Mouse (Mus musculus): ENCODE results near the gene Poc1b.

The Poc1b gene

GRCm38 (mm10) chr10:99106703-99107631, at the start of gene Poc1b:
Gene Poc1b (plus strand): TSS chr10:99107036.
- peak; percentile 82 for DNase-seq

- no peak for DNase-seq
Measured at GRCm38 (mm10) chr10:99060588-99060987, 46.2 kb upstream of the Poc1b start.

DNA sequence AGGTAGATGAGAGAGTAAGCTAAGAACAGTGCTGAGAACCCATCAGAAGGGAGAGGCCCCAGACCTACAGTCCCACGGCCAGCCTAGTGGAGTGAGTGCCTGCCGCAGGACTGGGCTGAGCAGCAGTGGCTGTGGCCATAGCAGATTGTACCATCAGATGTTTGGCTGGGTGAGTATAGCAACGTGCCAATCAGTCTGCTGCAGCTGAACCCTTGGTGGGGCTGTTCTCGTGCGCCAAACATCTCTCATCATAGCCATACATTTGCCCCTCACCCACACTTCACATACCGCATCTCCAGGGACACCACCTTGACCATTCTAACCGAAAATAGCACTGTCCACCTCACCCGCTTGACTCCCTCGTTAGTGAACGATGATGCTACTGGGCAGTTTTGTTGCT, 45.4 kb upstream of the Poc1b start:
- DNase-seq: no peak

- peak; percentile 12 for DNase-seq
Measured at GRCm38 (mm10) chr10:99062546-99062945, 44.3 kb upstream of the Poc1b start.

DNA sequence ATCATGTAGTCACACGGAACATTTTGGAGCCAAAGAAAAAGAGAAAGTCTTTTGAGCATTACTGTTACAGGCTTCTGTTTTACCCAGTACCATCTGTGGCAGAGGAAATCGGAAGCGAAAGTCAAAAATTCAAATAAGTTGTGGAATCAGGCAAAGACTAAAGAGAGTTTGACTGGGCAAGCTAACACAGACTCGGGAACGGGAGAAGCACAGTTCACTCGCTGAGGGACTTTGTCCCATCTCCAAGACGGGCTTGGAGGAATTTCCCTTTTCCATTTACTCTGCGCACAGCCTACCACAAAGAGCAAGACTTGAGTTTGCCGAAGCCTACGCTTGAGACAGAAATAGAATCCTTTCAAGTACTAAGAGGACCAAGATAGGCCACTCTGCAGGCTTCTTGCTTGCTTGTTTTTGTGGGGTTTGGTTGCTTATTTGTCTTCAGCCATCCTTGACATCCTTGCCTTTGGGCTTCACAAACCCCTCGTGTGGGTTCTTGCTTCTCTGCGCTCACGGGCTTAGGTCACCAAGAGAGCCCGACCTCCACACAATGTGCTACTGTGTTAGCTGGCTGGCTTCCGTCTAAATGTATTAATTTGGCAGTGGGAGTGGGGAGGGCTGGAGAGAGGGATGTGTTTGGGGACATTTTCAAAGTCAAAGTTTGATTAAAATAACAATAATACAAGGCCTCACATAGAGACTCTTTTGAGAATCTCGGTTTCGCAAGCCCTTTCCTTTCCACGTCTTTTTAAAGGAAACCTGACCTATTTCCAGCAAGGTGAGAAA, 30.5 kb upstream of the Poc1b start:
- no peak for DNase-seq

DNA sequence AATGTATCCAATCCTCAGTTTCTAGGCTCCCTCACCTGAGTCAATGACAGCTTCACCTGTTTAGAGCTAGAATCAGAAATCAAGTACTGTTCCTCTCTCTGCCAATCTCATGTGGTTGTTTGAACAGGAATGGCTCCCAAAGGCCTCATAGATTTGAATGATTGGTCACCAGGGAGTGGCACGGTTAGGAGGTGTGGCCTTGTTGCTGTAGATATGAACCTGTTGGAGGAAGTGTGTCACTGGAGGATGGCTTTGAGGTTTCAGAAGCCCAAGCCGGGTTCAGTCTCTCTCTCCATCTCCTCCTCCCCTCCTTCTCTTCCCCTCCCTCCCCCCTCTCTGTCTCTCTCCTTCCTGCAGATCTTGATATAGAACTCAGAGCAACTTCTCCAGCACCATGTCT, 28.2 kb upstream of the Poc1b start:
- DNase-seq: no peak

DNA sequence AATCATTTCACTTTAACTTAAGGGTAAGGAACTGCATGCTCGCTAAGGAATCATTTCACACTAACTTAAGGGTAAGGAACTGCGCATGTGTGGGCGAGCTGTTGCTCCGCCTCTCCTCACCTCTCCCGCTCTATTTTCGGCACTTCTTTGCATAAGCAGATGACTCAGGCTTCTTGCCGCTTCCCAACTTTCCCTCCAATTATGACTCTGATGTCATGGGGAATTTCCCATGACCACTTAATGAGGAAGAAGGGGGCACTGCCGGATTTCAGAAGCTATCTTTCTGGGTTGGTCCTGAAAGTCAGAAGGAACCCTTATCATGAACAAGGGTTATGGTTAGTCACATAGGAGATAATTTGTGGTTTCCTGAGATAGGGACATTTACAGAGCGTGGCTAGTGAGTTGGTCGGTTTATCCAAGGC, 25.3 kb upstream of the Poc1b start:
- no peak for DNase-seq

GRCm38 (mm10) chr10:99083431-99084003, 23.3 kb upstream of the Poc1b start:
- DNase-seq: no peak

DNA sequence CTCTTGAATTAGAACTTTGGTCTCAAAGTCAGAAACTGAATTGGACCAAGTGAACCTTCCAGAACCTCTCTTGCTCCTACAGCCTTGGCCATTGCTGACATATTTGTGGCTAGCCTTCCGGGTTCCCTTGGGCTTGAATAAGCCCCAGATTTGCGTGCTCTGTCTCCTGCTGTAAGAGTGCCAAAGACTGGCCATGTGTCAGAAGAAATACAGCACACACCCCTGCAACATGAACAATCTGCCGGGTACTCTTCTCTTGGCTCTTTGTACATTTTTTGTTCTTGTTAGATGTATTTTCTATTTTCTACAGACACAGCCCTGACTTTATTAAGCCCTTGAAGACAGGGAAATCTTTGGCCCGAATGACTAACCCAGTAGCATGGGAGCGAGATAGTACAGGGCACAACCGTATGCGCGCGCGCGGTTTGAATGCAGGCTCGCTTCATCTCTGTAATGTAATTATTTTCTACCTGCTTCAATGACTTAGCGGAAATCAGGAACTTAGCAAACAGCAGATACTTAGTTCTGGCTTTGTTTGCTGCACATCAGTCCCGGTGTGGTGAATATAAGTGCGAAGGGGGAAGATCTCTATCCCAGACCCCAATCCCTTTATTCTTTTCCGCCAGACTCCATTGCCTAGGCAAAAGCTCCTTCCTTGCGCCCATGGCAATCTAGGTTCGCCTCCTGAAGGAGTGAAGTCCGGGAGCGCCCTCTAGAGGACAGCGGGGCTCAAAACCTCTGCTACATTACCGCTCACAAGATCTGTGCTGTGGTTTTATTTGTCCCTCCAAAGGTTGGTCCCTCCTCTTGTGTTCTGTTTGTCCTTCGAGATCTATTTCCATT, 22.2 kb upstream of the Poc1b start:
- DNase-seq: peak; percentile 82

DNA sequence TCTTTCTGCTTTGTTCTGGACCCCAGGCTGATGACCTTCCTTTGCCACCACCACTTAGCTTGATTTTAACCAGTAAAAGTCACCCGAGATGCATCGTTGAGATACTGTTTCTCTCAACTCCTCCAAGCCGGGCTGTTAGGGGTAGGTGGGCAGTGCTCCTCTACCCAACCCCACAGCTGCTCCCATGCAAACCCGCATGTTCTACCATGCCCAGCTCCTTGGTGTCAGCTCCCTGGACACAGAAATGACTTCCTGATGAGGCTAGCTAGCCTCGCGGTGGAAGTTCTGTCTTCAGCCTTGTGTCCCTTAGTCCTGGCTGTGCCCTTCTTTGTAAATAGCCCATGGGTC, 21.6 kb upstream of the Poc1b start:
- no peak for DNase-seq

DNA sequence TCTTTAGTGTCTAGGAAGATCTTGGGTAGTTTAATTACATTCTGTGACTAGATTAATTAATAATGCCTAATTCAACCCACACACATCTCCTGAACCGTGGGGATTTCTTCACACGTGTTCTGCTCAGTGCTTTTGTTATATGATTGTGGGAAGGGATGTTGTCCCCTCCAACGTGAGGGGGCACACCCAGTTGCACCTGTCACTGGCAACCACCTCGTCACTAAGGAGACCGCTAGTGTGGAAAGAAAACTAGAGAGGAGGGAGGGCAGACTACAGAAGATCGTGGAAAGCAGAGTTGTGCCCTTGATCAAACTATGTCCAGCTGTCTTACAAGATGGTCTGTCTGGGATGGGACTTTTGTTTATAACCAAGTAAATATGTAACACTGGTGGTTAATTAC, 20.8 kb upstream of the Poc1b start:
- no peak for DNase-seq

GRCm38 (mm10) chr10:99089906-99090305, 16.9 kb upstream of the Poc1b start:
- no peak for DNase-seq

DNA sequence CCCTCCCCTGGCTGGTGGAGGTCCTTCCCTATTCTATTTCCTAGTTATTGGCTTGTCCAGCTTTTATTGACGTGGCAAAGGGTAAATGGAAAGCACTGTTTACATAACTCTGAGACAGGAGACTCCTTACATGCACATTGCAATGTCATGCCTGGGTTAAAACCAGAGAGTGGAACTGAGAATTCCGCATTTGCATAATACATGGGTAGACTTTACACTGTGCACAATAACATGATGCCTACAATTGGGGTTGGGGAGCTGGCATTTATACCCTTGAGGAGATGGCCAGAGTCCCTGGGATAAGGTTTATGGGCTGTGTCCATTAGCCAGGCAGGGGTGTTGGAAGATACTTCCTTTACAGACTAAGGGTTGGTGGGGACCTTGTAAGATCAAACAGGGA, 13.5 kb upstream of the Poc1b start:
- no peak for DNase-seq

DNA sequence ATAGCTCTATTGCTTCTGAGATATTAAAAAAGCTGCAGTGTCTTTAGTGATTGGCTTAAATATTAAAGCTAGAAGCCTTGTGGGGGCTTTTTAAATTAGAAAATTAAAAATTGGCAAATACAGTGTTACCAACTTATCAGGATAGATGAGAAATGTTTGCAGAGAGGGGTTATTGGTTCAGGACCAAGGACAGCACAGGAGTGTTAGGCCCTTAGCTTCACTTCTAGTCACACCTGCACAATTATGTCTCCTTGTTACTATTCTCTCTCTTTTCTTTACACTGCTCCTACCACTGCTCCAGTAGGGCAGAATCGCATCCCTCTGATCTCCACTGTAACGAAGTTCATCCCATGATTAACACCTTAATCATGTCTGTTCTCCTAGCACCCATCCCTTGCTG, 11.7 kb upstream of the Poc1b start:
- DNase-seq: no peak

- DNase-seq: no peak
Measured at GRCm38 (mm10) chr10:99097374-99097773, 9.5 kb upstream of the Poc1b start.

- DNase-seq: no peak
Measured at GRCm38 (mm10) chr10:99105522-99105921, 1.3 kb upstream of the Poc1b start.

- no peak for DNase-seq
Measured at GRCm38 (mm10) chr10:99106311-99106702, 529 bp upstream of the Poc1b start.

- DNase-seq: peak; percentile 39
Measured at GRCm38 (mm10) chr10:99107964-99108363, 1.1 kb downstream of the Poc1b start, which contains the start of gene Galnt4. Gene Galnt4 (plus strand): TSS chr10:99108159.

GRCm38 (mm10) chr10:99108431-99108982, 1.7 kb downstream of the Poc1b start:
- no peak for DNase-seq

- DNase-seq: no peak
Measured at GRCm38 (mm10) chr10:99113533-99113932, 6.7 kb downstream of the Poc1b start.

GRCm38 (mm10) chr10:99114295-99114694, 7.5 kb downstream of the Poc1b start:
- no peak for DNase-seq

DNA sequence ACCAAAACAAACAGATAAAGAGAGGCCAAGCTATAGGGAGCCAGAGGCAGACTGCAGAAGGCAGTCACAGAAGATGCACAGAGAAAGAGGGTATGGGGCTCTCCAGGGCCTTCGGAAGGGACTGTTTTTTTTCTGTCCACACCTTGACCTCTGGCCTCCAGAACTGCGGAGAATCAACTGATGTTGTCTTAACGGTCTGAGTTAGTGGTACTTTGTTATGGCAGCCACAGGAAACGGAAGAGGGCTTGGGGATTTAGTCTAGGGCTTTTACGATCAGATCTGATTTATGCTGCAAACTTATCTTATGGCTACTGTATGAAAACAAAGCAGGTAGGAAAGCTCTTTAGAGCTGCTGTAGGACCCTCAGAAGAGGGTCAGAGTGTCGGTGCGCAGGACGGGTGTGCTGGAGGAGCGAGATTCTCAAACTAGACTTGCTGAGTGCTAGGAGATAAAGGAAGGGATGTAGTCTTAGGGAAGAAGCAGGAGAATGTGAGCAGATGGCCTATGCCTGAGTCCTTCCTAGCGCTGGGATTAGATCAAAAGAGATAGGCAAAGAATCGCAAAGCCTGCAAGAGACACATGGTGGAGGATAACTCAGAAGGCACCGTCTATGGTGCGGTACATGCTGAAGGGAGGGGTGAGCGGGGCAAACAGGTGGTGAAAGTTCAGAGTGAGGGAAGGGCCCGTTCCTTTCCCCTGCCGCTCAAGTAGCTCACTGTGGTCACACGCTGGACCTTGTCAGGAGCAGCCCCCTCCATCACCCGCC, 8.8 kb downstream of the Poc1b start:
- DNase-seq: no peak
